Mouse (Mus musculus): Measurements from ENCODE around the gene Kcnmb2.

Kcnmb2 gene

DNA sequence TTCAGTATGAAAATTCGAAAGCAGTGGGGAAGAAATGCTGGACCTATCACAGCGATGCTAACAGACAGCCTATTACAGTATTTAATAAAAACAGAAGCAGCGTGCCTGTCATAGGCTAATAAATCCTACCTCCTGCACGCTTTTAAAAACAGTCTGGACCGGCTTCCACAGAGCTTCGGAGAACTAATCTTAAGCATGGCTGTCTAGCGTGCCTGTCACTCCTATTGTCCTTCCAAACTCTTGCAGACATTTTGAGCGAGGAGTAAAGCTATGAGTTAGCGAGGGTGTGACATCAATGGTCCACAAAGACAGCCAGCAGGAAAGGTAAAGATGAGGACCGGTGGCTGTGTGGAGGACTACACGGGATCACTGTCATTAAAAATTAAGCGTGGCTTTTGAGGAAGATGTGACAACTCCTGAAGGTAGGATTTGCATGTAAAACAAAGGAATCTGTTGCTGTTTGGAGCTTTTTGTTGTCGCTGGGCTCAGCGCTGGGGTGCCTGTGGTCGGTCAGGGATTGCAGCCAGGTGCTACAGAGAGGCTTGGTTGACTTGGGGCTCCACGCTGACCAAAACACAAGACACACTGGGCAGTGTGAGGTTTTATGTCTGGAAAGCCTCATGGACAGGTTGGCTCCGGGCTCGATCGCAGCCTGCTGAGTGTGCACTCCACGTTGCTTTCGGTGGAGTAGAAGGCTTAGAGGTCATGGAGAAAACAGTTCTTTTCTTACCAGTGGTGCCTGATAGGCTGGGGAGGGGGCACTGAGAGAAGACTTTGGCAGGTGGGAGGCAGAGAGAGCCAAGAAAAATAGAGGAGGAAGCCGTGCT is at the start of gene Kcnmb2:
TSS of gene Kcnmb2 (plus strand) at position 4 of the 827 bp plus-strand sequence.
- in situ Hi-C loops (cut with MboI, MseI): no loop called here

- in situ Hi-C loops (cut with MboI, MseI): no loop called here
These were observed 38.8 kb upstream of the Kcnmb2 start for GRCm38 (mm10) chr3:31863522-31863921.

DNA sequence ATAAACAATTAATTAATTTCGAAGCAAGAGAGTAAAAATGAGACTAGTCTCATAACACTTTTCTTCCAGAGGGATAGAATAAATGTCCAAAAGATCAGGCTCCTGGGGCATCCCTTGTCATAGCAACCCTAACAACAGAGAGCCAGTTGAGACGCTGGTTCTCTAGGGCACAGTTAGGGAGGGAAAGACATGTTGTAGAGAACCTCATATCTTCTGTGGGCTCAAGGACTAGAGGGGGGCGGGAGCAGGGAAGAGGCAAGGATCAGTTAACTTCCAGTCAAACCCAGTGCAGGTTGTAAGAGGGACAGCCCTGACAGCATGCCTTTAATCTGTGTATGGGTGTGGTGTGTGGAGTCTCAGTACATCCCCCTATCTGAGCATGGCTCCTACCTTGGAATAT is 38.2 kb upstream of the Kcnmb2 start:
- in situ Hi-C loops (cut with MboI, MseI): no loop called here

GRCm38 (mm10) chr3:31871461-31871860 is 30.8 kb upstream of the Kcnmb2 start:
- in situ Hi-C loops (cut with MboI, MseI): loop anchor here in 1 of 2 experiments (10.0 kb wide), 1 partner anchor 447 kb away; no protein-coding TSS in a partner anchor

GRCm38 (mm10) chr3:31882621-31883131 is 19.6 kb upstream of the Kcnmb2 start:
- in situ Hi-C loops (cut with MboI, MseI): no loop called here

- in situ Hi-C loops (cut with MboI, MseI): no loop called here
These were observed 9.7 kb upstream of the Kcnmb2 start for GRCm38 (mm10) chr3:31892653-31893052.

GRCm38 (mm10) chr3:31903506-31903905 is 1.2 kb downstream of the Kcnmb2 start:
- in situ Hi-C loops (cut with MboI, MseI): no loop called here

DNA sequence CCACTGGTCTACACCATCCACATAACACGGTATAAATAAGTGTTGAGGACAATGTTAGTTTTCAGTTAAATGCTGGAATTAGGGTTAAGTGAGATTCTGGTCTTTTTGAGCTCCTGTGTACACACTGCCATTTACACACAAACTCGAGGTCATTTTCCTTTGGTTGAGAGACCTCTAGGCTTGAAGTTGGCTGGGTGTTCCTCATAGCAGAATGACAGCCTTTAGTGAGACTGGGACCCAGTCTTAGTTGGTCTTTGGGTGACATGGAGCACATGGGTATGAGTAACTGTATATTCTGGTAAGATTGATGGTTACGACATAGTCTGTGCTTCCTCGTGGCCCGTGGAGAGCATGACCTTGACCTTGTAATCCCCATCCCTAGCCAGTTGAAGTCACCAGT is 1.8 kb downstream of the Kcnmb2 start:
- in situ Hi-C loops (cut with MboI, MseI): no loop called here

- in situ Hi-C loops (cut with MboI, MseI): no loop called here
These were observed 8.9 kb downstream of the Kcnmb2 start for GRCm38 (mm10) chr3:31911168-31911567.

- in situ Hi-C loops (cut with MboI, MseI): no loop called here
These were observed 9.4 kb downstream of the Kcnmb2 start for GRCm38 (mm10) chr3:31911690-31912089.

DNA sequence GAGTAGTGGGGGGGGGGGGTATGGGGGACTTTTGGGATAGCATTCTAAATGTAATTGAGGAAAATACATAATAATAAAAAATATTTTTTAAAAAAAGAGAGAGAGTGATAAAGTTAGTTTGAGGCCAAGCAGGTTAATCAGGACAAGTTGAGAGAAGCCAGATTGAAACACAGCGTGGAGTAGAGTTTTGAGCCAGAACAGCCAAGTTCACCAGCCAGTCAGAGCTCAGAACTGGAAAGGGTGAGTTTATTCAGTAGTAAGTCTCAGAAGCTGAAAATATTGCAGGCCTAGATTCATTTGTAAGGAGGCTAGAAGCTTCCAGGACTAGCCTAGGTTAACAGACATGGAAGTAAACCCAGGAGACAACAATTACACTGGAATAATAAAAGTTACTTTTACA is 26.2 kb downstream of the Kcnmb2 start:
- in situ Hi-C loops (cut with MboI, MseI): no loop called here

DNA sequence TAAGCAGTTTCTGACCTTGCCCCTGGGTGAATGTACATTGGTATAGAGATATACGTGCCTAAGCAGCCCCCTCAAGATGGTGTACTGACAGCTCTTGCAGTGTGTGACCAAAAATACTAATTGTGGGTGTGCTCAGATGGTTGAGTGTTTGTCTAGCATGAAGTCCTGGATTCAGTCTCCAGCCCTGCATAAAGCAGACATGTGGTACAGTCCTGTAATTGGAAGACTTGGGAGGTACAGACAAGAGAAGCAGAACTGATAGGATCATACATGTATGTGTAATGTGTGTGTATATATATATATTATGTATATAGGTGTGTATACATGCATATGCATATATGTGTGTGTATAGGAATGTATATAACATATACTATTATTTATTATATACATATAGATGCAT is 32.4 kb downstream of the Kcnmb2 start:
- in situ Hi-C loops (cut with MboI, MseI): no loop called here

GRCm38 (mm10) chr3:31941478-31941877 is 39.2 kb downstream of the Kcnmb2 start:
- in situ Hi-C loops (cut with MboI, MseI): no loop called here

DNA sequence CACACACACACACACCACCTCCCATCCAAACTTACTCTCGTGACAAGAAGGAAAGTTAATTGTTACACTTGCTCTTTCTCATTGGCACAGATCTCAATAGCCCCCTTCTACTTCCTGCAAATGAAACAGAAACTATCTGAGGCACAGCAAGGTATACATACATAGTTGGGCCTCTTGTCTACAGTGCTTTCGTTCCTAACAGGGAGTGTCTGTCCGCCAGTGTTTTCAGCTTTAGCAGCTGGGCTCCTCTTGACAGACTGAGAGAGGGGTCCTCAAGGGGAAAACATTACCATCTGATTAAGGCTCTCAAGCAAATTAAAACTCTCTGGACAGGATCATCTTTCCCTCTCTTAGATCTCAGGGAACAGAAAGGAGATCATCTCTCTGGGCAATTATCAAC is 51.9 kb downstream of the Kcnmb2 start:
- in situ Hi-C loops (cut with MboI, MseI): no loop called here

DNA sequence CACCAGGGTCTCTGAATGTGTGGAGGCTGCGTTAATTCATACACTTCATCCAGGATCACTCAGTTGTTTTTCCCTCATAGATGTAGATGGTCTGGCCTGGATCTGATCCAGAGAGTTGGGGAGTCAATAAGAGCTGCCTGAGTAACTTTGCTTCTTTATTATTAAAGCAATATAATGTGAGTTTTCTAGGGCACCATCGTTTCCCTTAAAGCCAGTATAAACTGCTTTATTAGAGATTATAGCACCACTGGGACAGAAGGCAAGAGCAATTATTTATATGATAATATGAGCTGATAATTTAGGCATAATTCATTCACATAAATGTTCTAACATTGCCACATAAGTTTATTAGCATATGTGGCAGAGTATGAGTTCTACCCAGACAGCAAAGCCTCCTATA is 52.7 kb downstream of the Kcnmb2 start:
- in situ Hi-C loops (cut with MboI, MseI): no loop called here

DNA sequence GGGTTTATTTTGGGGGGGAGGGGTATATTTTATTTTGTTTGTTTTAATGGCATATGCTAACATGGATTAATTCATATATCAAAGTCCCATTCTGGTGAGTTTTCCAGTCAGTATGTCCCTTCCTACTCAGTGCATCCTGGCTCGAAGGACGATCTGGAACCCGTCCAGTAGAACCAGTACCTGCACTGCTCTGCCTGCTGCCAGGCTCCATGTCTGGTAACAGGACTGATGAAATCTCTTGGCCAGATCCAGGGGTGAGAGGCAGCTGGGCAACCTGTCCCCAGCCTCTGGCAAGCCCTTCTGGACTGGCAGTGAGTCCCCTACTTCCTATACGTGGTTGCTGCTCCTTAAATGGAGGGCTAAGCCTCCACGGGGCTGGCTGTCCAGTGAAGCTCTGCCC is 57.5 kb downstream of the Kcnmb2 start:
- in situ Hi-C loops (cut with MboI, MseI): no loop called here

DNA sequence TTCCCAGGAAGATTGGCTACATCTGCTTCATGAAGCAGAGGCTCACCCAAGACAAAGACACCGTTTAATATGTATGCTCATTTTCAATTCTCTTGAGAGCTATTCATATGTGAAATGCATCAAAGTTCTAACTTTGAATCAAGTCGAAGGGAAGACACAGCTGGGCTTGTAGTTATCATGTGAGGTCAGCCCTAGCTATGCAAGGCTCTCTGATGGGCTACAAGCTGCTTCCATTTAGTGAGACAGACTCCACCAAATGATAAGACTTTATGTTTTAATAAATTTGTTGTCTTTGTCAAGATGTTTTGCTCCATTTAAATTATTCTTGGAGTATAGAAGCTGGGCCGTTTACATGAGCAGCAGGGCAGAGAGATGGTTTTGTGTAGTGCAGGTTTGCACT is 58.9 kb downstream of the Kcnmb2 start:
- in situ Hi-C loops (cut with MboI, MseI): no loop called here

- in situ Hi-C loops (cut with MboI, MseI): no loop called here
These were observed 60.8 kb downstream of the Kcnmb2 start for GRCm38 (mm10) chr3:31963076-31963475.

DNA sequence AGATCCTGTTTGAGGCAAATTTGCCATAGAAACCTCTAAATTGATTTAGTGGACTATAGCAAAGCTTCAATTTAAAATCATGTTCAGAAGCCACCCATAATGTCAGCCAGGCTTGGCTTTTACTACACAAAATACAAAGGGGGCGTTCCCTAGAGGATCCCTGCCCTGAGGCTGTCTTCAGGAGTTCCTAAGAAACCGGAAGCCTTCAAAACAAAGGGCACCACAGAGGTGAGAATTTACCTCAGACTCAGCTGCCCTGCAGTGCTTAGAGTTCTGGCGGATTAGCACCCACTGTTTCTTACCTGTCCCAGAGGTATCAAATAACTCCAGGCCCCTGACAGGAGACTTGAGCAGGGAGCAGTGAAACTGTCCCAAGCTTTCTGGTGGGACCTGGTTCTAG is 77.4 kb downstream of the Kcnmb2 start:
- in situ Hi-C loops (cut with MboI, MseI): no loop called here

GRCm38 (mm10) chr3:31982444-31982843 is 80.1 kb downstream of the Kcnmb2 start:
- in situ Hi-C loops (cut with MboI, MseI): no loop called here

- in situ Hi-C loops (cut with MboI, MseI): no loop called here
These were observed 82.8 kb downstream of the Kcnmb2 start for GRCm38 (mm10) chr3:31985103-31985502.

DNA sequence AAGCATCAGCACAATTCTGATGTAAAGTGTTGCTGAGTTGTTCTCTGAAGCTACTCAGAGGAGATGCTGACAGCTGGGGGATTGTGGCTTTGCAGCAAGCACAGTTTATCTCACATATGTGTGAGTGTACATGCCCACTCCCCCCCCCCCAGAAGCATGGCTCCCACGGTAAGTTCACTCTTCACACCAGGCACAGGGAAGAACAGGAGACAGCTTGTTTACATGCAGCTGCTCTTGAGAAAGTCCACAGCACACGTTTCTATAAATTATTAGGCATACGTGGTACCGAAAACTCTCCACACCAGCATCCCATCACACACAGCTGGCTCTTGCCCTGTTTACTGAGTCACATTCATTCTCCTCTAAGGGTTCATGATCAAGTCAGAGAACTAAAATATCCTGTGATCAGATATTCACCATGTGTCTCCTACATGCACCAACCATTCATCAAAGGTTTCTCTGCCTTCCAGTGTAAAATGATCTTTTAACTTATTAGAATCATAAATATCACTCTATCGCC is 89.3 kb downstream of the Kcnmb2 start:
- in situ Hi-C loops (cut with MboI, MseI): no loop called here

GRCm38 (mm10) chr3:32011566-32011965 is 109.3 kb downstream of the Kcnmb2 start:
- in situ Hi-C loops (cut with MboI, MseI): loop anchor here in 1 of 2 experiments (10.0 kb wide), 1 partner anchor 1043 kb away; no protein-coding TSS in a partner anchor
